Mouse (Mus musculus) CD4-positive, CD25-positive, alpha-beta regulatory T cell, adult 4 months (primary cell): Measurements from ENCODE around the gene Pex5l. TPM values are rescaled to one million over a fixed set of nuclear protein-coding genes. Genes with fewer than 3 reads are reported as not detected.

Experiments used
- ATAC-seq: one replicate; pipeline ENCODE4 v1.8.0; 2017
- polyA plus RNA-seq, 2 experiments: library from polyadenylated mRNA; unstranded; fragments of 100-300 nt; shearing (Covaris generic); gene quantifications; one replicate each; pipeline ENCODE4 v1.2.1; 2017

Gene Pex5l
- polyA plus RNA-seq, 2 experiments from 2014 or later: not detected

- ATAC-seq: no peak
Observed at GRCm38 (mm10) chr3:33061428-33061827, 81.6 kb downstream of the Pex5l start.

- no peak for ATAC-seq
Observed at GRCm38 (mm10) chr3:33061016-33061415, 82.0 kb downstream of the Pex5l start.

- ATAC-seq: no peak
Observed at GRCm38 (mm10) chr3:33060343-33060937, 82.6 kb downstream of the Pex5l start.

GRCm38 (mm10) chr3:33048304-33048703, 94.7 kb downstream of the Pex5l start:
- no peak for ATAC-seq

- ATAC-seq: no peak
Observed at GRCm38 (mm10) chr3:33044799-33045106, 98.3 kb downstream of the Pex5l start.

- ATAC-seq: no peak
Observed at GRCm38 (mm10) chr3:33043896-33044798, 98.9 kb downstream of the Pex5l start.

- no peak for ATAC-seq
Observed at GRCm38 (mm10) chr3:33024566-33024965, 118.5 kb downstream of the Pex5l start.

- no peak for ATAC-seq
Observed at GRCm38 (mm10) chr3:33003901-33004300, 139.1 kb downstream of the Pex5l start.

- ATAC-seq: no peak
Observed at GRCm38 (mm10) chr3:33001769-33002168, 141.3 kb downstream of the Pex5l start.

GRCm38 (mm10) chr3:33000383-33001015, 142.5 kb downstream of the Pex5l start:
- no peak for ATAC-seq

GRCm38 (mm10) chr3:32991713-32992575, 151.1 kb downstream of the Pex5l start:
- ATAC-seq: no peak

- ATAC-seq: no peak
Observed at GRCm38 (mm10) chr3:32987806-32988205, 155.2 kb downstream of the Pex5l start.

- no peak for ATAC-seq
Observed at GRCm38 (mm10) chr3:32985141-32985540, 157.9 kb downstream of the Pex5l start.

GRCm38 (mm10) chr3:32979981-32980380, 163.1 kb downstream of the Pex5l start:
- no peak for ATAC-seq

- ATAC-seq: no peak
Observed at GRCm38 (mm10) chr3:32979238-32979637, 163.8 kb downstream of the Pex5l start.

GRCm38 (mm10) chr3:32970257-32970656, 172.8 kb downstream of the Pex5l start:
- no peak for ATAC-seq

GRCm38 (mm10) chr3:32968671-32969425, 174.2 kb downstream of the Pex5l start:
- no peak for ATAC-seq

GRCm38 (mm10) chr3:32965528-32965927, 177.5 kb downstream of the Pex5l start:
- ATAC-seq: no peak

GRCm38 (mm10) chr3:32961494-32961893, 181.6 kb downstream of the Pex5l start:
- no peak for ATAC-seq

GRCm38 (mm10) chr3:32951382-32951781, 191.7 kb downstream of the Pex5l start:
- ATAC-seq: no peak

GRCm38 (mm10) chr3:32947486-32947885, 195.6 kb downstream of the Pex5l start:
- no peak for ATAC-seq
